Mouse (Mus musculus) liver, postnatal 0 days (tissue): Measurements from ENCODE around the gene Spata20. TPM values are rescaled to one million over a fixed set of nuclear protein-coding genes. Genes with fewer than 3 reads are reported as not detected.

ENCODE experiments used
- ATAC-seq: fragments of 200-750 bp; cut with Nextera tagmentation; 2 replicates; pipeline ENCODE4 v1.8.0; 2017; ENCODE audit warnings: mild to moderate bottlenecking, moderate library complexity
- DNase-seq: peaks from one replicate; pipeline ENCODE4 v3.0.0-alpha.2; 2016
- H3K27ac ChIP-seq: fragments of 300-500 bp; sonication (generic); 2 replicates; pipeline ENCODE4 v1.5.1; 2014; ENCODE audit warnings: antibody characterized with exemption, moderate library complexity, mild to moderate bottlenecking, low read depth
- H3K27me3 ChIP-seq: fragments of 300-500 bp; sonication (generic); 2 replicates; pipeline ENCODE4 v1.6.1; 2014; ENCODE audit warnings: low read length, control low read depth, mixed read lengths; ENCODE audit not compliant: insufficient read depth
- H3K36me3 ChIP-seq: fragments of 300-500 bp; sonication (generic); replicated peaks from 2 replicates; pipeline ENCODE4 v1.6.1; 2014; ENCODE audit warnings: mild to moderate bottlenecking, control low read depth, low read length, moderate library complexity, mixed read lengths; ENCODE audit not compliant: insufficient read depth
- H3K4me1 ChIP-seq: fragments of 300-500 bp; sonication (generic); 2 replicates; pipeline ENCODE4 v1.6.1; 2014; ENCODE audit warnings: antibody characterized with exemption, mild to moderate bottlenecking, control low read depth; ENCODE audit not compliant: insufficient read depth
- H3K4me2 ChIP-seq: fragments of 300-500 bp; sonication (generic); 2 replicates; pipeline ENCODE4 v1.6.1; 2014; ENCODE audit warnings: low read depth, mild to moderate bottlenecking, low read length, moderate library complexity, mixed read lengths
- H3K4me3 ChIP-seq: fragments of 300-500 bp; sonication (generic); 2 replicates; pipeline ENCODE4 v1.5.1; 2014; ENCODE audit warnings: low read depth, low read length
- H3K9ac ChIP-seq: fragments of 300-500 bp; sonication (generic); replicated peaks from 2 replicates; pipeline ENCODE4 v1.6.1; 2014; ENCODE audit warnings: mild to moderate bottlenecking, moderate library complexity
- H3K9me3 ChIP-seq: fragments of 300-500 bp; sonication (generic); 2 replicates; pipeline ENCODE4 v1.6.1; 2016; ENCODE audit warnings: mild to moderate bottlenecking, control low read depth, low read length, mixed read lengths
- CTCF ChIP-seq: sonication (generic); IDR thresholded peaks from 2 replicates; pipeline ENCODE4 v1.5.1; 2016; ENCODE audit warnings: antibody characterized with exemption, low read depth
- EP300 ChIP-seq: IDR thresholded peaks from 2 replicates; pipeline ENCODE4 v1.6.1; 2016; ENCODE audit warnings: antibody characterized with exemption, low read depth, mild to moderate bottlenecking
- WGBS: fragments of 180-500 bp; shearing (Covaris S2); extraction: QIAGEN DNeasy Blood & Tissue Kit; methylation state at CpG from one replicate; pipeline ENCODE4 v1.1.7; 2014; ENCODE audit not compliant: insufficient replicate concordance; 5-methylcytosine and 5-hydroxymethylcytosine counted together
- polyA plus RNA-seq: library from polyadenylated mRNA; unstranded; fragments of >200 nt; fragmentation: Nextera tagmentation; extraction: Ambion mirVana; gene quantifications from 2 replicates; pipeline ENCODE4 v1.2.1, GENCODE M21; 2015

Gene Spata20
- polyA plus RNA-seq, 1 experiment from 2014 or later: not detected

DNA sequence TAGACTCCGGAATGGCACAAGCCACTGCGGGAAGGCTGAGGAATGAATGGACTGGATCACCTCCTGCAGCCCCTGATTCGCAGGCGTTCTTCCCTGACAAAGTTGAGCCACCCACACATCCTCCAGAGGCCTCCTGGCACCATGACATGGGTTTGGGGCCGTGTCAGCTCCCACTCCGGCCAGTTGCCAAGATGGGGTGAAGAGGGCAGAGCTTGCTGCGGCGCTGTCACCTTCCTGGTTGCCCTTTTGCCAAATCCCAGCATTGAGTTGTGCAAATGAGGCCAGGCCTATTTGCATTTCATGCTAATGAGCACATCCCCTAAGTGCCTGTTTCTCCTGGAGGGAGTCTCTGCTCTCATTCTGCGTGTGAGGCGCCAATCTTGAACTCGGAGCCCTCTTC lies 10.3 kb downstream of the Spata20 start:
- DNase-seq (no peak), ATAC-seq (no peak)
- Histone ChIP-seq H3K9me3 (no peaks in the 10 kb centered on the region), H3K4me2 (no peak overlapping the region), H3K27me3 (peaks cover 71% of the 10 kb centered on the region), H3K4me1 (peaks cover 8% of the 10 kb centered on the region), H3K4me3 (no peak overlapping the region), H3K36me3 (no peaks in the 10 kb centered on the region), H3K9ac (no peak overlapping the region), H3K27ac (no peak overlapping the region)
- WGBS: 15% methylated on average over 11 of the region's 11 CpGs
- no peak for TF ChIP-seq EP300

DNA sequence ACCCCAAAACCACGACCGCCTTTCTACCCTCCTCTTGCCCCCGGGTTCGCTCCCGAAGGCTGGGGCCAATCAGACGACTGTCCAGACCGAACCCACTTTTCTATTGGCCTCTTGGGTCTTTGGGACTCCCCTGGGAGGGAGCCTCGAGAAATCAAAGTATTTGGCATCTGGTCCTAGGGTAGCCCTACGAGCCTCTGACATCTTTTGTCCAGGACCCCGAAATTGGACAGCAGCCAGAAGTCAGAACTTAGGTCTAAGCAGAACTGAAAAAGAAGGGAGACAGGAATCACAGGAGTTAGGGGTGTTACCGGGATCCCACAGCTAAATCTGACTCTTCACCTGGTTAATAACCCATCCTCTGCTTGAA lies 11.5 kb downstream of the Spata20 start:
- no peak for DNase-seq
- H3K4me1 ChIP-seq: peaks cover 8% of the 10 kb centered on the region
- no peak for ATAC-seq
- WGBS: under 1% methylated on average over 11 of the region's 11 CpGs
- TF ChIP-seq EP300: no peak
- TF ChIP-seq CTCF: no peak
- no peak overlapping the region for H3K27ac ChIP-seq
- peak overlapping the region; percentile 80 for H3K4me2 ChIP-seq
- peak overlapping the region; percentile 49 for H3K4me3 ChIP-seq
- H3K9me3 ChIP-seq: no peaks in the 10 kb centered on the region
- peaks cover 78% of the 10 kb centered on the region for H3K27me3 ChIP-seq
- no peaks in the 10 kb centered on the region for H3K36me3 ChIP-seq
- H3K9ac ChIP-seq: no peak overlapping the region

DNA sequence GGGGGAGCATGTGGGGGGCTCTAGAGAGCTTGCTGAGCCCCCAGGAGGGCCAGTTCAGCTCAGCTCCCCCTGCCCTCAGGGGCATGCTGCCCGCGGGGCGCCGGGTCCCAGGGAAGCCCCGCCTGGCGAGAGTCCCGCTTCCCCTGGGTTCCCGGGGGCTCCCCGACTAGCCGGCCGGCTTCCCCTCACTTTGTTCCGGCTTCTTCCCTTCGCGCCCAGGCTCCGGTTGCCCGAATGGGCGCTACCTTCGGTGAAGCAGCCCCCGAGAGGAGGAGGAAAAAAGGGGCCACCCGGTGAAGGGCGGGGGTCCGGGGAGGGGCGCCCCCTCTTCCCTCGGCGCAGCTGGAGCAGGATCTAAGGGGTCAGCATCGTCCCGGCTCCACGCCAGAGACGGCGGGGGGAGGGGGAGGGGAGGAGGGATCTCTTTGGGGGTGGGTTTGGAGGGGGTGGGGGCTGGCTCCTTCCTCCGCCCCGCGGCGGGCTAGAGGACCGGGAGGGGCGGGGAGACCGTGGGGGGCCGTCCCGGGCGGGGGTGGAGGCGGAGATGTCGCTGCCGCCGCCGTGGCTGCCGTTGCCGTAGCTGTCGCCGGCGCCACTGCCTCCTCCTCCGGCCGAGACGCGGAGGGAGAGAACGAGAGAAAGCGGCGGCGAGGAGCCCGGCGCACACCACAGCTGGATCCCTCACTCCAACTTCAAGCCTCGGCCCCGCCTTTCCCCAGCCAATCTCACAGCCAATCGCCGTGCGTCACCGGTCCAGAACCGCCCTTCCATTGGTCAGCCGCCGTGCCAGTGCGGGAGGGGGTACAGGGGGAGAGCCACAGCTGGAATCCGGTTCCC lies 12.1 kb downstream of the Spata20 start, which contains the start of gene Cacna1g:
Gene Cacna1g, minus strand, starts transcription at position 492 of the 837 bp plus-strand sequence.
- H3K9ac ChIP-seq: 0 out of 2 replicates have a peak within 1 kb of the TSS, but pooled peaks have one; percentile 11
- H3K9me3 ChIP-seq: no peaks in the 10 kb centered on the region
- peaks cover 8% of the 10 kb centered on the region for H3K4me1 ChIP-seq
- DNase-seq (peak; percentile 76), ATAC-seq (peak; percentile 85)
- peak within 1 kb of the TSS; percentile 80 for H3K4me2 ChIP-seq
- peaks cover 81% of the 10 kb centered on the region for H3K27me3 ChIP-seq
- peak within 1 kb of the TSS; percentile 49 for H3K4me3 ChIP-seq
- no peak within 1 kb of the TSS for H3K27ac ChIP-seq
- no peak for TF ChIP-seq EP300
- no peak for TF ChIP-seq CTCF
- WGBS: 0% methylated on average over 41 of the region's 71 CpGs
- no peaks in the 10 kb centered on the region for H3K36me3 ChIP-seq

DNA sequence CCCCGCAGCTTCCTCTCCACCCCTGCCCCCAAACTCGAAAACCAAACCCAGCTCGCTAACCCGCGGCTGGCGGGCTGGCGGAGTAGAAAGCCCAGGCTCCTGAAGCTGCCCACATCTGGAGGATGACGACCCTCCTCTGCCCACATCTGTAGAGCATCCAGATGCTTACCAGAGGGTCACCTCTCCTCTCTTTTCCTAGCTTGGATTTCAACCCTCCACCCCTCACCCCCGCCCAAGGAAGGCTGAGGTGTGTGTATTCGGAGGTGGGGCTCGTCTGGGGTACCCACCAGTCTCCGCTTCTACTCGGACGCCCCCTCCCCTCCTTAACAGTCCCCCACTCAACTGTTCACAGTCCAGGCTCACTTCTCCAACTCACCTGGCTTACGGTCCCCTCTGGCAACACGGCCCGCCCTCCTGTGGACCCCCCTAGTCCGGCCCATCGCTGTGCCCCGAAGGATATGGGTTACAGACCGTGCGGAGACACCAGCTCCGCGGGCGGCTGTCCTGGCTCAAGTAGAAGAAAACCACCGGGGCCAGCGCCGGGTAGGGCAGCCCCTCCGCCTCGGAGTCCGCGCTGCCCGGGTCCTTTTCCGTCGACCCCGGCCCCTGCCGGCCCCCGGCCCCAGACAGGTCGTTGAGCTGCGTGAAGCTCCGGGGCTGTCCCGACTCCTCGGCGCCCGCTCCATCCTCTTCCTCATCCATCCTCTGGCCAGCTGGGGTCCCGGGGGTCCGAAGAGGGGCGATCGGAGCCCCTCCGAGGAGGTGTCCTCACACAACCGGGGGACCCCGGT lies 12.9 kb downstream of the Spata20 start:
- H3K4me2 ChIP-seq: peak overlapping the region; percentile 80
- peaks cover 81% of the 10 kb centered on the region for H3K27me3 ChIP-seq
- H3K27ac ChIP-seq: no peak overlapping the region
- 0 out of 2 replicates have a peak overlapping the region, but pooled peaks have one; percentile 11 for H3K9ac ChIP-seq
- peak overlapping the region; percentile 49 for H3K4me3 ChIP-seq
- WGBS: 1% methylated on average over 50 of the region's 52 CpGs
- ATAC-seq: 0 out of 2 replicates have a peak, but pooled peaks have one; percentile 15
- no peak for DNase-seq
- no peaks in the 10 kb centered on the region for H3K36me3 ChIP-seq
- no peak for TF ChIP-seq CTCF
- TF ChIP-seq EP300: no peak
- H3K4me1 ChIP-seq: peaks cover 8% of the 10 kb centered on the region
- H3K9me3 ChIP-seq: no peaks in the 10 kb centered on the region

DNA sequence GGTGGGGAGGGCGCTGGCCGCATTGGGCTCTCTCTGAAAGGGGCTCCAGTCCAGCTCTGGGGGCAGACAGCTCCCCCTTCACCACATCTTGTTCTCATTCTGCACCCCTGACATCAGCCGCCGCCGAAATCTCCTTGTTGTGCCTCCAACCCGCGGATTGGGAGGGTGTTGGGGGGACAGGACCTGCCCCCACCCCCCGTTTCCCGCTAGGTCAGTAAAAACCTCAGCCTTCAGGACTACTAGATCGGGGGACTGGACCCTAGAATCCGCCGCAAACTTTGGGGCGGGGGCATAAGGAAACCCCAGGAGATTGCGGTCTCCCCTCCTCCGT lies 13.4 kb downstream of the Spata20 start:
- TF ChIP-seq CTCF (no peak), EP300 (no peak)
- H3K9ac ChIP-seq: no peak overlapping the region
- 0 out of 2 replicates have a peak overlapping the region, but pooled peaks have one; percentile 49 for H3K4me3 ChIP-seq
- WGBS: 3% methylated on average over 15 of the region's 15 CpGs
- ATAC-seq (no peak), DNase-seq (no peak)
- H3K4me1 ChIP-seq: peaks cover 8% of the 10 kb centered on the region
- H3K36me3 ChIP-seq: no peaks in the 10 kb centered on the region
- H3K9me3 ChIP-seq: no peaks in the 10 kb centered on the region
- H3K27ac ChIP-seq: no peak overlapping the region
- H3K27me3 ChIP-seq: peaks cover 78% of the 10 kb centered on the region
- H3K4me2 ChIP-seq: no peak overlapping the region
